Mouse (Mus musculus) gonadal fat pad, adult 2 months (tissue): Measurements from ENCODE around the gene Kiz. TPM values are rescaled to one million over a fixed set of nuclear protein-coding genes. Genes with fewer than 3 reads are reported as not detected.

Experiments
- DNase-seq: peaks from one replicate; pipeline ENCODE4 v3.0.0-alpha.2; 2012; ENCODE audit warnings: low read depth
- polyA plus RNA-seq: library from polyadenylated mRNA; depleted of rRNA; stranded (reverse); fragments of >200 nt; gene quantifications from 2 replicates; pipeline ENCODE4 v1.2.3, GENCODE M21; 2012

The Kiz gene
- polyA plus RNA-seq, 1 experiment, result 7.4 TPM

GRCm38 (mm10) chr2:146865781-146866180 lies 10.1 kb downstream of the Kiz start:
- no peak for DNase-seq

GRCm38 (mm10) chr2:146871300-146872269 lies 15.9 kb downstream of the Kiz start:
- DNase-seq, result no peak

- DNase-seq, result no peak
Measured at GRCm38 (mm10) chr2:146872697-146873096, 17.0 kb downstream of the Kiz start.

GRCm38 (mm10) chr2:146873881-146874441 lies 18.3 kb downstream of the Kiz start:
- DNase-seq, result no peak

GRCm38 (mm10) chr2:146877423-146878098 lies 21.9 kb downstream of the Kiz start:
- no peak for DNase-seq

- no peak for DNase-seq
Measured at GRCm38 (mm10) chr2:146881623-146882022, 26.0 kb downstream of the Kiz start.

GRCm38 (mm10) chr2:146884291-146884855 lies 28.7 kb downstream of the Kiz start:
- no peak for DNase-seq

- no peak for DNase-seq
Measured at GRCm38 (mm10) chr2:146888786-146889414, 33.2 kb downstream of the Kiz start.

- no peak for DNase-seq
Measured at GRCm38 (mm10) chr2:146898977-146899376, 43.3 kb downstream of the Kiz start.

GRCm38 (mm10) chr2:146916085-146916484 lies 60.4 kb downstream of the Kiz start:
- DNase-seq, result no peak

GRCm38 (mm10) chr2:146917770-146918169 lies 62.1 kb downstream of the Kiz start:
- DNase-seq, result no peak

- no peak for DNase-seq
Measured at GRCm38 (mm10) chr2:146920375-146921160, 64.9 kb downstream of the Kiz start.

- DNase-seq, result no peak
Measured at GRCm38 (mm10) chr2:146925296-146925695, 69.6 kb downstream of the Kiz start.

GRCm38 (mm10) chr2:146925846-146926245 lies 70.2 kb downstream of the Kiz start:
- no peak for DNase-seq

GRCm38 (mm10) chr2:146948223-146948776 lies 92.6 kb downstream of the Kiz start:
- no peak for DNase-seq

GRCm38 (mm10) chr2:146956366-146956765 lies 100.7 kb downstream of the Kiz start:
- DNase-seq, result no peak

GRCm38 (mm10) chr2:146958398-146958911 lies 102.8 kb downstream of the Kiz start:
- no peak for DNase-seq

- peak; percentile 19 for DNase-seq
Measured at GRCm38 (mm10) chr2:146958951-146959821, 103.5 kb downstream of the Kiz start.

GRCm38 (mm10) chr2:146975024-146975423 lies 119.4 kb downstream of the Kiz start:
- no peak for DNase-seq
